Mouse (Mus musculus) adrenal gland, postnatal 25 days (tissue): ENCODE results near the gene Bmpr1a. TPM values are rescaled to one million over a fixed set of nuclear protein-coding genes. Genes with fewer than 3 reads are reported as not detected.

Experiments used
- DNase-seq: peaks from one replicate; pipeline ENCODE4 v3.0.0; 2021; ENCODE audit warnings: mixed read lengths
- total RNA-seq: library from RNA; stranded (reverse); gene quantifications from 2 replicates; pipeline ENCODE4 v1.2.3, GENCODE M21; 2021

Bmpr1a gene
- total RNA-seq, 1 experiment from 2014 or later = 73.0 TPM

DNA sequence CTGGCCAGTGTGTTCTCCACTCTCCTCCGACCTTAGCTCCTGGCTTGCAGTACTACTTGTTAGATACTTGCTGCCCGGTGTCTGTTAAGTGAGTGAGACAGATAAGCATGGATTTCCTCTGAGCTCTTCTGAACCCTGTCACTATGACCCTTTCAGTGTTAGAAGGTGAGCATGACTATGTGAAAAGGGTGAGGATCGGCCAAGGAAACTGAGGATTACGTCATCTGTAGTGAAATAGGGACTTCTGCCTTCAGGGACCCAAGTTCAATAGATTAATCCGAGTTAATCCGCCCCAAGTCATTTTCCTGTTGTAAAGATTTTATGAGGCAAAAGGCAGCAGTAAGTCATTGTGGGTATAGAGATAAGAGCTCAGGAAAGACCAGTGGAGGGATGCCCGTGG lies 2.2 kb upstream of the Bmpr1a start:
- no peak for DNase-seq

DNA sequence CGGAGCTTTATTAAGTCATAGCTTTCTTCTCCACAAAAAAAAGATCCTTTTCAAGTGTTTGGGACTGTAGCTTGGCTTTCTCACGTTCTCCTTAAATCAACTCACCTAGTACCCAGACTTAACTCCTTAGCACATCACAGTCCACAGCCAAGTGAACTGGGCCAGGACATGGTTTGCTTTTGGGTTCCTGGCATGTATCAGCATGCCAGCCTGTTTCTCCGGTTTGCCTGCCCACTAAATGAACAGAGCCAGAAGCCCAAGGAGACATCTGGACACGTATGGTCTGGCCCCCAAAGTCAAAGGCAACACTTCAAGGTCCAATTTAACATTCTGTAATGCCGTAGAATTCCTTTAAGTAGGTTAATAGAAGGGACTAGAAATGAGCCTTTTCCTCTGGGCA lies 1.2 kb upstream of the Bmpr1a start:
- DNase-seq = no peak

DNA sequence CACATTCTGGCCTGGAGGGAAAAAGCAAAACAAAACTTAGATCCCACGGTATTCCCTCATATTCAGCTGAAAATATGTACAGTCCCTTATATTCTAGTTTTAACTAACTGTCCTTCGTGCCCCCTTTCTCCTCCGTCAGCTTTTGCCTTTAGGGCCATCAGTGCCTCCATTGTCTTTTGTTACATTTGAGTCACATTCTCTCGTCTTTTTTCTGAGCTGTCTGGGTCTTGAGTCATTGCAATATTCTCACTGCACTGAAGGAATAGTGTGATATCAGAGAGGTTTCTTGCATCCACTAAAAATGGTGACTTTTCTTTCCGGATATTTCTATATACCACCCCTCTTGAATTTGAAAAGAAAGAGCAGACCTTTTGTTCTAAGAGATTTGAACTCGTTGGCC lies 618 bp upstream of the Bmpr1a start:
- no peak for DNase-seq

DNA sequence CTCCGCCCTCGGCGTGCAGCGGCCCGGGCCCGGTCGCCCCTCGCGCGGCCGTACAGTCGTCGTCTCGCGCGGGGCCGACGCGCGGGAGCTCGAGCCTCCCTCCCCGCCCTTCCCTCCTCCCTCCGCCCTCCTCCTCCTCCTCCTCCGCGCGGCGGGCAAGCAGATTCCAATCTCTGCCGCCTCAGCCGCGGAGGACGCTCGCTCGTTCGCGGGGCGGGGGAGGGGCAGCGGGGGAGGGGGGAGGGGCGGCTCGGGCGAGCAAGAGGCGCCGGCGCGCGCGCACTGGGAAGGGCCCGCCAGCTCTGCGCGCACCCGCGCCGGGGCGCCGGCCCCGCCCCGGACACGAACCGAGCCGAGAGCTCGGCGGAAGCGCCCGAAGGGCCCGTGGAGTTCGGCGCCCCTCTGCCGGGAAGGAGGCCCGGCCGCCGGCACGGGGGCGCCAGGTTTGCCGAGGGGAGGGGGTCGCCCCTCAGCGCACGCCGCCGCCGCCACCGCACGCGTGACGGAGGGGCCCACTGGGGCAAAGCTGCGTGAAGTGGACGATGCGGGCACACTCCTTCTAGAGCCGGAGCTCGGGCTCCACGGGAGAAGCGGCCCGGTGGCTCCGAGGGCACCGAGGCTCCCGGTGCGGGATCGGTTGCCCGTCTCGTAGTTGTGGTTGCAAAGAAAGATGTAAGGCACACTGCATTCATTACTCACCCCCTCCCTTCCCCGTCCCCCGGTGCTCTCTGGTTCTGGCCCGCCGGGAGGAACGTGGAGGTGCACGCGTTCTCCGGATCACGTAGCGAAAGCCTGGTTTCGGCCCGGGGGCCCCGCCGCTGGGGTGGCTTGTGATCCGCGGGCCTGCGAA lies 441 bp downstream of the Bmpr1a start:
- peak; percentile 91 for DNase-seq

DNA sequence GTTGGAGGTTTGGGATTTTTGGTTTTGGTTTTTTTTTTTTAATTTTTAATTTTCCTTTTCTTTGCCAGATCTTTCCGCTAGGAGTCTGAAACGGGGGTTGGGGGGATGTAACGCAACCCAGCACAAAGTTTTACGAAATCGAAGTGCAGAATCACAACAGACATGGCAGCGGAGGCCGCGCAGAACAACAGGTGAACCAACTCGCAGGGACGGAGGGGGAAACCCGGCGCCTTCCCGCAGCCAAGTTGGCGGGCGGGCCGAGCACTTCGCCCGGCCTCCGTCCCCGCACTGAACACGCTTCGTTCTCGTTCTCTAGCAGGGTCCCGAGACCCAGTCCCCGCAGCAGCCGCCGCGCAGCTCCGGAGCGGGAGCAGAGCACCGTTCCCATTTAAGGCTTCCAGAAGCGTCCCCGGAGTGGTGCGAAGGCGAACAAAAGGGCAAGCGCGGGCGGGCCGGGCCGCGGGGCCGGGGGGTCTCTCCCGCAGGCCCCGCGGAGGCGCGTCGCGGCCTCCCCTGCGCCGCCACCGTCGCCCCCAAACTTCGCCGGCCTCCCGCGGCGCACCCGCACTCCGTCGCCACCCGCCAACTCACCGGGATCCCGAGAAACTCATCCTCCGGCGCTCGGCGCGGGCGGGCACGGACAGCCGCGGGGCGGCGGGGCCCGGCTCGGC lies 1.2 kb downstream of the Bmpr1a start:
- DNase-seq = peak; percentile 50

DNA sequence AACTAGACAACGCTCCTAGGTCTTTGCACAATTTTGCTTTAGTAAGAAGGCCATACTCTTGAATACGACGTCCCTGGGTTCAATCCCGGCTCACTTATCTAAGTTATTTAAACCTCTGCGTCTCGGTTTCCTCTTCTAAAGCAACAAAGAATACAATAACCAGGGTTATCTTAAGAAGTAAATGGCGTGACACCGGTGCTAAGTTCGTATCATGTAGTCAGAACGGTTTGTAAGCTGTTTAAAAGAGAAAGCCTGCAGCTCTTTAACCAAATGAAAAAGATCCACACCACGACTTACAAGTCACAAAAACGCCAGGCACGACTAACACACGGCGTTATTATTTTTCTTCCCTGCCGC lies 1.7 kb downstream of the Bmpr1a start:
- DNase-seq = no peak

DNA sequence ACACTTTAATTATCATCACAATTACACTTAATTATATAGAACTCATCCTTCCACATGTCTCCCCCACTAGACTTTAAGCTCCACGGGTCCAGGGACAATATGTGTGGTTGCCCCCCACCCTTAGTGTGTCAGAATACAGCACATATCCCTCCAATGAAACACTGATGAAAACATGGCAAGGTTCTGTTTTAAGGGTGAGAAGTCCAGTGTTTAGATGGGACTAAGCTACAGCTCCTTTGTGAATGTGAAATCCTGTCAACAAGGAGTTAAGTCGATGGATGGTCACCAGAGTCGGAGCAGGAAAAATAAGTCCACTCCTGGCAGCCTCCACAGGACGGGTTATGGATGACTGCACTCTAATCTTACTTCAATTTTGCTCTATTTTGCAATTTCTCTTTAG lies 2.8 kb downstream of the Bmpr1a start:
- DNase-seq = no peak

DNA sequence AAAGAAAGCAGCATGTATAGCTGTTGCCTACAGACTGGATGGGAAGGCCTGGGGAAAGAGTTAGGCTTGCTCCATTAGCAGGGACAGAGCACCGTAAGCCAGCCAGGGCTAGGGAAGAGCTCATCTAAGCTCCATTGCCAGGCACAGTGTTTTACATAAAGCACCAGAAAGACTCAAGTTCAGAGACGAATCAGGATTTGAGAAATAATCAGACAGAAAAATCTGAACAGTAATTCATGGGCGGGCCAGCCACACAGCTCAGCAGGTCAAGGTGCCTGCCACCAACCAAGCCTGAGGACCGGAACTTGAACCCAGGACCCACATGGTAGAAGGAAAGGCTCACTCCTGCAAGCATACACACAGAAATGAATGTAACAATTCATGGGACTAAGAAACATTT lies 3.5 kb downstream of the Bmpr1a start:
- DNase-seq = no peak

DNA sequence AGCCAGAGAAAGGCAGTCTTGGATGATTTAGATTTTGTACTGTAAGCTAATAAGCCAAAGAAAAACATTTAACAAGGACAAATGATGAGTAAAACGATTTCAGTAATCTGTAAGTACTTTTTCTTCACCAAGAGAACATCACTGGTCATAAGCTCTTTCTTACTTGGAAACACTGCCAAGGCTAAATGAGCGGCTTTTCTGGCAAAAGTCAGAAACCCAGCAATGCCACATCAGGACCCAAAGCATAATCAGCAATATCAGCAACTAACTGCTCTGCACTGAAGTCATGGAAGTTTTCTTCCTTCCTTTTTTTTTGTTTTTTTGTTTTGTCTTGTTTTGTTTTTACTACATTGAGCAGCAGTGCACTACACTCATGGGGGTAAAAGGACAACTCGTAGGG lies 5.8 kb downstream of the Bmpr1a start:
- no peak for DNase-seq

DNA sequence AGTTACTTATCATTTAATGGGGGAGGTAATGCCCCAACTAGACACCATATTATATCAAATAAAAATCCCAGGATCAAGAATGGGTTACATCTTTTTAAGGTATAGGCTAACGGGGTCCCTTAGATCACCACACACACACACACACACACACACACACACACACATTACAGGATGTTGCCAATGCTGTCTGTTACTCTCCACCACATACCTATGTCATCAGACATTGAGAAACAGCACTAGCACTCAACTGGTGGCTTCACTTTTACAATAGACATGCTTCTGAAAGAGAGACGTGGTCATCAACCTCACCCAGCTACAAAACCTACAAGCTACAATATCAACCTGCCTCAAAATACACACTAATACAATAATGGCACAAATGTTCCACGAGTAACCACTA lies 9.5 kb downstream of the Bmpr1a start:
- DNase-seq = no peak

DNA sequence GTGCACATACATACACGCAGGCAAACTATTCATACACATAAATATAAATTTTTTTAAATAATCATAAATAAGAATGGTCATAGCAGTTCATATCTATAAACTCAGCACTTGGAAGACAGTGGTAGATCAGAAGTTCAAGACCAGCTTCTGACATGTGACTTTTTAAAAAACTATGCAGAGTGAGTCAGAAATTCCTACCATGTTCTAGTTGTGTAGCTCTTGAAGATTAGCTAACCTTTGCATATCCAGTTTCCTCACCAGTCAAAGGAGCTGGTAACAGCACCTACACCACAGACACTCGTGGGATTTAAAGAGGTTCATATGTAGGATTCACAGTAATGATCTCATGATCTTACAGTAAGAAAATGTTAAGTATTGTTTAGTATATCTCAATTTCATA lies 10.5 kb downstream of the Bmpr1a start:
- DNase-seq = no peak

DNA sequence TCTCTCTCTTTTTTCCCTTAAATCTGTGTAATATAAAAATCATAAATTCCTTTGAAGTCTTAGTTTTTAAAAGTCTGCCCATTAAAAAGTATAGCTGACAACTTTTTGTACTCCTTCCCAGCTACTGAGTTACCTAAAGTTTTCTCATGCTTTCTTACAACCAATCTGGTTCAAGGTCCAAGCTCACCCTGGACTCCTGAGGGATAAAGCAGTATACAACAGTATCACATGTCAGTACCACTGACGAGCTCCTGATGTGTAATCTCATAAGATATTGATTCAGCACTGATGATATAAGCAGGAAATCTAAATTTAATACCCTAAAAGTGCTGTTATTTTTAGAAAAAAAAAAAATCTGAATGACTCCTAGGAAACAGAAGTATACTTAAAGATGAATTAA lies 12.2 kb downstream of the Bmpr1a start:
- DNase-seq = no peak

DNA sequence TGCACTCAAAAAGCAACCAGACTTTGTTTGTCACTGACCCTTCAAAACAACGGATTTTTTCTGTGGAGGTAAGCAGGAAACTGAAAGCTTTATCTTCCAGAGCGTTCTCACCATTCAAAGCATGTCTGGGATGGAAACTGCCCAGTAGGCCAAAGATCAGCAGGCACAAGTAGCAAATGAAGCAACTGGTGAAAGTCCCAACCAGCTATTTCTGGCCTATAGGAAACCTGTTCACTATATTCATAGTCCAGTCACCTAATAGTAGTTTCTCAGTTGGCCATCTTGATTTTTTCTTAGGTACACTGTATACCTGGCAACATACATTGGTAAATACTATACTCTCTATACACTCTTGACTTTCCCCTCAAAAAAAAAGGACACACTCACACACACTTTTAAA lies 13.2 kb downstream of the Bmpr1a start:
- no peak for DNase-seq

DNA sequence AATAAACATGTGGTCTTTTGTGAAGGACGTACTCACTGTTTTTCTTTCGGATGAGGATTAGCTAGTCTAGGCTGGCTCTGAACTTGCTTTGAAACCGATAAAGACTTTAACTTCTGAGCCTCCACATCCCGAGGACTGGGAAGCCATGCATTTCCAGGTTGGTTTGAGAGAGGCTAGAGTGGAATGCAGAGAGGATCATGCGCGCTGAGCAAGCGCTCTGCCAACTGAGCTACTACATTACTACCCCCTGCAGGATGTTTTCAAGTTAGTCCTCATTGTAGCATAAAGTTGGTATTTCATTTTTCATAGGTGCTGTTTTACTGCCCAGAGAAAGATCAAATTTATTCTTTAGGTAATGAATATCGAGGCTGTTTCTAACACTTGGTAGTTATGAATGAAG lies 17.0 kb downstream of the Bmpr1a start:
- DNase-seq = no peak

DNA sequence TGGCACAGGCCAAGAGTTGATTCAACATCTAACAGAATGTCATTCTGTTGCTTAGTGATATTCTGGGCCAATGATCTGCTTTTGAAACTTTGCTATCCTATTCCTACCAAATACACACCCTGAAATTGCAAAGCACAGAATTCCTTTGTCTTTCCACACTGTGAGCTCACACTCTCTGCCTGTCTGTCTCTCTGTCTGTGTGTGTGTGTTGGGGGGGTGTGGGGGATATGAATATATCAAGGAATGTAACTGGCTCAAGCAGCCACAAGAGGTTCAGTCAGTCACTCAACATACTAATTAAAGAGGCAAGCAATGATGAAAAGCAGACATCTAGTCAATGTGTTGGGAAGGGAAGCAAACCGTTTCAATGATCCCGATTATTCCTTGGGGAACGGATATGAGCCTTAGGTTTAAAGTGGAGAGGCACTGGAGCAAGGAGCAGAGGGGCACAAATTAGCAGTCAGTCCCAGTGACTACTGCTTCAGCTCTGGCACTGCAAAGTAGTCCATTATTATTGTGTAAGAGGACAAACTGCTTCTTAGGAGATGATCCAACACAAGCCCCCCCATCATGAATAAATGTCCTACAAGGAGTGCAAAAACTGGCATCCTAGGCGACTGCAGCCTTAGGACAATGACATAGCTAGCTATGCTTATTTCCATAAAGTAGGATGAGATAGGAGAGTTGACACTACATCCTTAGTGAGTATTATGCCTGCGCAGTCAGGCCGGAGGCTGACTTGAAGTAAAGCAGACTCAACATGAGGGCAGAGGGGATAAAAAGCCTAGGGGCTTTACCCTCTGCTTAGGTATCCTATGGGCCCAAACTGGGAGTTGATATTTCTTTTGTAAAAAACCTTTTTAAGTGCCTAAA lies 19.4 kb downstream of the Bmpr1a start:
- DNase-seq = no peak

DNA sequence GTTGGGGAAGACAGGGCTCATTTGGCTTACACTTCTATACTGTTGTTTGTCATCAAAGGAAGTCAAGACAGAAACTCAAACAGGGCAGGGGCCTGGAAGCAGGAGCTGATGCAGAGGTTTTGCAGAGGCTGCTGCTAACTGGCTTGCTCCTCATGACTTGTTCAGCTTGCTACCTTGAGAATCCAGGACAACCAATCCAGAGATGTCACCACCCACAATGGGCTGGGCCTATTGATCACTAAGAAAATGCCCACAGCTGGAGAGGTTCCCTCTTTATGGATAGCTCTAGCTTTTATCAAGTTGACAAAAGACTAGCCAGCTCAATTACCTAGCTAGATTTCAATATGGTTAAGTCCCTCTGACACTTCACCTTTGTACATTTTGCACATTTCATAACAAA lies 31.6 kb downstream of the Bmpr1a start:
- peak; percentile 5 for DNase-seq

DNA sequence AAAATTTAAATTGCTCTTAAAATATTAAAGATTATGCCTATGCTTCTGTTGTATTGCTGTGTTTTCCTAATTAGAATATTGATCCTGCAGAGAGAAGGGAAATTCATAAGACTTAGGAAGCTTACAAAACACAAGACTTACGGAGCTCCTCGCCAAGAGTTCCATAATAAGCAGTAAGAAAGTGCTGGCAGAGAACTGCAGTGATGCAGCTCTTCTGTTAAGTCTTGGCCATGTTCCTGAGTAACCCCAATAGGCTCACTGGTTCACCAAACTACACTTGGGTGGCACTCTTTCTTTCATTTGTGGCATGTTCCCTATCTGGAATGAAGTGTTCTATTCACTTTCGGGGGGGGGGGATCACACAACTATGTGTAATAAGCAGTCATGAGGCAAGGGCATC lies 36.9 kb downstream of the Bmpr1a start:
- DNase-seq = no peak

DNA sequence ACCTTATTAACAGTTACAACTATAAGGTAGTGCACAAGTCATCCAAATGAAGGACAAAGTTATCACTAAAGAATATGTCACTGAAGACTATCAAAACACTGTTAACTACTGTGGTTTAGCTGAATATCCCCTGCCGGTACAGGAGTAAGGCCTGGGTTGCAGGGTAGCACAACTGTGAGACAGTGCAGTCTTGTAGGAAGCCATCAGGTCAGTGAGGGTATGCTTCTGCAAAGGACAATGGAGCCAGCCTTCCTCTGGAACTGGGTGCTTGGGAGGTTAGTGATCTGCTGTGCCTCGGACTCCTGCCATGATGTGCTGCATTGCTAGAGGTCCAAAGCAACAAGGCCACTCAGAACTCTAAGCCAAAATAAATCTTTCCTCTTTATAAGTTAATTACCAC lies 43.8 kb downstream of the Bmpr1a start:
- no peak for DNase-seq

DNA sequence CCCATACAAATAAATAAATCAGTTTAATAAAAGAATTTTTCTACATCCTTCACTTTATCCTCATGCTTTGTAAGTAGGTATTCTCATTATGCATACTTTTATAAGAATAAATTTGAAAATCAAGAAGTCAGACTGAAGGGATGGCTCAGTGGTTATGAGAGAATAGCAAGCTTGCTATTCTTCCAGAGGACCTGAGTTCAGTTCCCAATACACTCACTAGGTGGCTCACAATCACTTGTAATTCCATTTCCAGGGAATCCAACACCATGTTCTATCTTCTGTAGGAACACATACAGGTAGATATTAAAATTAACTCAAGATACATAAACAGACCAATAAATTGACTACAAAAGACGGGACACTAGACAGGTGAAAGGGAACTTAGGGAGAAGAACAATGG lies 44.3 kb downstream of the Bmpr1a start:
- no peak for DNase-seq

DNA sequence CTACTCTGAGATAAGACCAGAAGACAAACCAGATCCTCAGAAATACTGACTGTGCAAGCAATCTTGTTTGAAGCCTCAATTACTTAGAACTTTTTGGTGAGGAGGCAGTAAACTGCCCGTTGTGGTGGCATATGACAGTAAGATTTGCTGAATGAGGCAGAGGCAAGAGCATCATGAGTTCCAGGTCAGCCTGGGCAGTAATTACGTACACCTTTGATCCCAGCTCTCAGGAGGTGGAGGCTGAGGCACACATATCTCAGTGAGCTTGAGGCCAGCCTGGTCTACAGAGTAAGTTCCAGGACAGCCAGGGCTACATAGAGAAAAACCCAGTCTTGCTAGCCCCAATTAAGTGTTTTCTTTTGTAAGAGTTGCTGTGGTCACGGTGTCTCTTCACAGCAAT lies 48.9 kb downstream of the Bmpr1a start:
- no peak for DNase-seq

DNA sequence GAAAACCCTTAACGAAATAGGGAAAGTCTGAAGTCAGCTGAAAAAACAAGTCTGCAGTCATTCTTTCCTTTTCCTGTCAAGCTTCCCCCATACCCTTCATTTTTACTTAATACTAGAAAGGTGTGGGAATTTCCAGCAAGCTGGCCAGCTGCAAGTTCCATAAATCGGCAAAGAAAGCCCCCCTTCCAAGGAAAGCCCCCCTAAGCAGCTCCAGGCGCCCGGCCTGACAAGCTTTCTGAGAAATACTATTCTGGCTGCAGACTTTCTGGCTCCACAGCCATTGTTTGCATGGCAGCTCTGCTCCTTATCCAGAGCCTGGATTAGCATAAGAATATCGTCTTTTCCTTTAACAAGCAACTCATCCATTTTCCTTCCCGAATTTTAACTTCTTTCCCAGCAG lies 49.5 kb downstream of the Bmpr1a start:
- no peak for DNase-seq

DNA sequence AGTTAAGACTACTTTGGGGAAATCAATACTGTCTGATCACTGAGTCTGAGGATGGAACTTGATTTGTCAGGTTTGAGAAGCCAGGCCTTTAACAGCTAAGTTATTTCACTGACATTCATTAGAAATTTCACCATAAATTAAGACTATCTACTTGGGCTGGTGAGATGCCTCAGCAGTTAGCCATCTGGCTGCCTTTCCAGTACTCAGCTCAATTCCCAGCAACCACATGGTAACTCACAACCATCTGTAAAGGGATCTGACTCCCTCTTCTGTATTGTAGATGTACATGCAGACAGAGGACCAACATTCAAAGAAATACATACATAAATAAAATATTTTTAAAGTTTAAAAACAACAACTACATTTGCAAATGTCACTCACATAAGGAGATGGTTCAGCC lies 51.3 kb downstream of the Bmpr1a start:
- no peak for DNase-seq

DNA sequence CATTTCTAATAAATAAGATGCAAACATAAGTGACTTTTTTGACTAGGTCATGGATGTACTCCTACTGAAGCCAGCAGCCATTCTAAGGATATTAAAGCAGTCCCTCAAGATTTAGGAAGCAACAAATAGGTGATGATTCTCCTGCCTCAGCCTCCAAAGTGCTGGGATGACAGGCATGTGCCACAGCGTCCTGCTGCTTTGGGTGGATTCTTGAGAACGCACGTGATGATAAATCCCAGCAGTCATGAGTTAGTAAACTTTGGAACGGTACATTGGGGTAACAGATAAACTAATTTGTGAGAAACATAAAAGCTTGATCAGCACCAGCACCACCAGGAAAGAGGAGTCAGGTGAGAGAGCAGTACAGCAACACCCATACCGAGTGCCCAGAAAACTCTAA lies 52.7 kb downstream of the Bmpr1a start:
- DNase-seq = no peak
